Mouse (Mus musculus) testis, adult 2 months (tissue): Measurements from ENCODE around the gene Rhox3a2. TPM values are rescaled to one million over a fixed set of nuclear protein-coding genes. Genes with fewer than 3 reads are reported as not detected.
"Not testable (repeated sequence)": the region's sequence is repeated elsewhere in the genome, so short reads cannot be mapped to it uniquely, and the experiment has no call there.

ENCODE experiments used
- H3K27ac ChIP-seq: fragments of 200-500 bp; 2 replicates; pipeline ENCODE4 v1.5.1; 2012; ENCODE audit warnings: low read depth, low read length; ENCODE audit not compliant: control insufficient read depth, insufficient read depth
- H3K27me3 ChIP-seq: fragments of 200-500 bp; 2 replicates; pipeline ENCODE4 v1.6.1; 2012; ENCODE audit warnings: mild to moderate bottlenecking, low read length, moderate library complexity; ENCODE audit not compliant: control insufficient read depth, insufficient read depth
- H3K36me3 ChIP-seq: fragments of 200-500 bp; 2 replicates; pipeline ENCODE4 v1.6.1; 2012; ENCODE audit warnings: mild to moderate bottlenecking, low read length; ENCODE audit not compliant: control insufficient read depth, insufficient read depth
- H3K4me1 ChIP-seq: fragments of 200-500 bp; 2 replicates; pipeline ENCODE4 v1.6.1; 2012; ENCODE audit warnings: low read length; ENCODE audit not compliant: control insufficient read depth, insufficient read depth
- H3K4me3 ChIP-seq: fragments of 200-500 bp; 2 replicates; pipeline ENCODE4 v1.5.1; 2012; ENCODE audit warnings: low read depth, mild to moderate bottlenecking, low read length, moderate library complexity, mixed read lengths; ENCODE audit not compliant: control insufficient read depth
- polyA plus RNA-seq: library from polyadenylated mRNA; depleted of rRNA; stranded (reverse); fragments of >200 nt; gene quantifications from 2 replicates; pipeline ENCODE4 v1.2.3, GENCODE M21; 2012; rRNA removed

Rhox3a2 gene
- 0.51 and 1.6 TPM in 2 replicates for polyA plus RNA-seq

DNA sequence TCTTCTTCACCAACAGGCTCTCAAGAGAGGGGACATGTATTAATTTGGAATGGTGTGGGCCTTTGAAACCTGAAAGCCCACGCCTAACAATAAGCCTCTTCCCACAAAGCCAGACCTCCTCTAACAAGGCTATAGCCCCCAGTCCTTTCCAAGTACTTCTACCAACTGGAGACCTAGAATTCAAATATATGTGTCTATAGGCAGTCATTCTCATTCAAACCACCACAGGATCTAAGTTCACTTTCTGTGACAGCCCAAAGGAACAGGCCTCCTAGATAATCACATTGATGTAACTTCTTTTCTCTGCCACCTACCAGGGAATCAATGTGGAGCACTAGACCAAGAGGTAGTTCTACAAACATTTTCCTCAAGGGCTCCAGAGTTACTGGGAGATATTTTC lies at the start of gene Rhox3a2:
Gene Rhox3a2 (plus strand): TSS at position 301 of the 400 bp plus-strand sequence.
- H3K4me3 ChIP-seq, H3K27ac ChIP-seq, H3K36me3 ChIP-seq, H3K27me3 ChIP-seq, H3K4me1 ChIP-seq: not testable (repeated sequence)

DNA sequence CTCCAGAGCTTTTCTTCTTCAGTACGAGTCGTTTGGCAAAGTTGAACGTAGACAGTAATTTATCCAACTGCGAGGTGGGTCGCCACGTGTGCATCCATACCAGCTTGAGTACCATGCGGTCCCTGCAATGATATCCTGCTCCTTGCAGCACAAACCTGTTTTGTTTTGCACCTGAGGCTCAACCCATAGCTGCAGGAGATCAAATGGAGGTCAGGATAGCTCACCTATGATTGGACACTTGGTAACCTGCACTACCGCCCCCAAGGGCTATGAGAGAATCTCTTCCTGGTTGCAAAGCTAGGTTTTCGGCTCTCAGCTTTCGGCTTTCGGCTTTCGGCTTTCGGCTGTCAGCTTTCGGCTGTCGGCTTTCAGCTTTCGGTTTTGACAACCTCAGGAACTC lies 10.7 kb downstream of the Rhox3a2 start, which contains the start of gene Rhox4a2:
Gene Rhox4a2 (plus strand): TSS at position 301 of the 400 bp plus-strand sequence.
- H3K4me3 ChIP-seq, H3K27ac ChIP-seq, H3K27me3 ChIP-seq, H3K36me3 ChIP-seq, H3K4me1 ChIP-seq: not testable (repeated sequence)

DNA sequence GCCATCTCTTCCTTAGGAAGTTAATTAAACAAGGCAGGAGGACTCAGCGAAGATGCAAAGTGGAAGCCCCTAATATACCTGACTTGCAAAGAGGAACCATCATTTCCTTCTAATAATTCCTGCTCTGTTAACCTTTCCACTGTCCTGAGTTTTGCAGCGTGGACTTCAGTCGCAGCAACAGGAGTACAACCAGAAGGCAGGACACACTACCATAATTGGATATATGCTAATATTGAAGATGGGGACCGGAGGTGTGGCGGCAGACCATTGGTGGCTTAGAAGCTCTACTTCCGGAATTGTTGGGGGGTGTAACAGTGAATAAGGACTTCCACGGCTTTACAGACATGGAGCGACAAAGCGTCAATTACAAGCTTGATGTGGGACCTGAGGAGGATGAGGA lies 31.9 kb downstream of the Rhox3a2 start, which contains the start of gene Rhox2b:
Gene Rhox2b (plus strand): TSS at position 301 of the 400 bp plus-strand sequence.
- not testable (repeated sequence) for H3K4me3 ChIP-seq, H3K36me3 ChIP-seq, H3K27ac ChIP-seq, H3K27me3 ChIP-seq, H3K4me1 ChIP-seq

DNA sequence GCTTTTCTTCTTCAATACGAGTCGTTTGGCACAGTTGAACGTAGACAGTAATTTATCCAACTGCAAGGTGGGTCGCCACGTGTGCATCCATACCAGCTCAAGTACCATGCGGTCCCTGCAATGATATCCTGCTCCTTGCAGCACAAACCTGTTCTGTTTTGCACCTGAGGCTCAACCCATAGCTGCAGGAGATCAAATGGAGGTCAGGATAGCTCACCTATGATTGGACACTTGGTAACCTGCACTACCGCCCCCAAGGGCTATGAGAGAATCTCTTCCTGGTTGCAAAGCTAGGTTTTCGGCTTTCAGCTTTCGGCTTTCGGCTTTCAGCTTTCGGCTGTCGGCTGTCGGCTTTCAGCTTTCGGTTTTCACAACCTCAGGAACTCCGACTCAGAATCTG lies 52.4 kb downstream of the Rhox3a2 start, which contains the start of gene Rhox4b:
Gene Rhox4b (plus strand): TSS at position 301 of the 400 bp plus-strand sequence.
- H3K27ac ChIP-seq, H3K4me3 ChIP-seq, H3K36me3 ChIP-seq, H3K27me3 ChIP-seq, H3K4me1 ChIP-seq: not testable (repeated sequence)

Other genes starting within 250 kb of the Rhox3a2 start
- 6.2 and 8.0 TPM in 2 replicates for gene Akap14, start 211.2 kb upstream of the Rhox3a2 start, polyA plus RNA-seq
- gene Ndufa1, start 188.9 kb upstream of the Rhox3a2 start, polyA plus RNA-seq: 154 and 156 TPM in 2 replicates
- gene Rnf113a1, start 188.8 kb upstream of the Rhox3a2 start, polyA plus RNA-seq: 0.13 and 0.32 TPM in 2 replicates
- 9.4 and 11.8 TPM in 2 replicates for gene Gm9, start 169.0 kb upstream of the Rhox3a2 start, polyA plus RNA-seq
- 0.73 and 0.77 TPM in 2 replicates for gene Rhox1, start 157.8 kb upstream of the Rhox3a2 start, polyA plus RNA-seq
- gene Rhox2a, start 135.1 kb upstream of the Rhox3a2 start, polyA plus RNA-seq: 0.34 and 0.80 TPM in 2 replicates
- 1.4 TPM in 1 of 2 replicates, not detected in the other for gene Rhox3a, start 130.1 kb upstream of the Rhox3a2 start, polyA plus RNA-seq
- gene Rhox4a, start 114.7 kb upstream of the Rhox3a2 start, polyA plus RNA-seq: not detected in 2 replicates
- not detected in 2 replicates for gene Rhox4a2, start 10.8 kb downstream of the Rhox3a2 start, polyA plus RNA-seq
- 0.32 and 0.43 TPM in 2 replicates for gene Rhox2b, start 32.0 kb downstream of the Rhox3a2 start, polyA plus RNA-seq
- gene Rhox4b, start 52.5 kb downstream of the Rhox3a2 start, polyA plus RNA-seq: not detected in 2 replicates
- gene Rhox2c, start 73.7 kb downstream of the Rhox3a2 start, polyA plus RNA-seq: 0.21 TPM in 1 of 2 replicates, not detected in the other
- gene Rhox3c, start 78.6 kb downstream of the Rhox3a2 start, polyA plus RNA-seq: 0.21 and 0.25 TPM in 2 replicates
- gene Rhox4c, start 100.3 kb downstream of the Rhox3a2 start, polyA plus RNA-seq: not detected in 2 replicates
- gene Rhox2d, start 113.4 kb downstream of the Rhox3a2 start, polyA plus RNA-seq: 0.17 TPM in 1 of 2 replicates, not detected in the other
- 0.19 TPM in 1 of 2 replicates, not detected in the other for gene Rhox4d, start 134.3 kb downstream of the Rhox3a2 start, polyA plus RNA-seq
- gene Rhox2e, start 150.4 kb downstream of the Rhox3a2 start, polyA plus RNA-seq: 0.19 and 0.31 TPM in 2 replicates
- gene Rhox3e, start 162.0 kb downstream of the Rhox3a2 start, polyA plus RNA-seq: not detected in 2 replicates
- gene Rhox4e, start 177.4 kb downstream of the Rhox3a2 start, polyA plus RNA-seq: not detected in 2 replicates
- not detected in 2 replicates for gene Rhox2f, start 191.4 kb downstream of the Rhox3a2 start, polyA plus RNA-seq
- 0.23 and 0.32 TPM in 2 replicates for gene Rhox3f, start 201.0 kb downstream of the Rhox3a2 start, polyA plus RNA-seq
- gene Rhox4f, start 227.7 kb downstream of the Rhox3a2 start, polyA plus RNA-seq: not detected in 2 replicates
- 0.13 TPM in 1 of 2 replicates, not detected in the other for gene Rhox3g, start 248.6 kb downstream of the Rhox3a2 start, polyA plus RNA-seq